Mouse (Mus musculus): Measurements from ENCODE around the gene Pheta1. TPM values are rescaled to one million over a fixed set of nuclear protein-coding genes. Genes with fewer than 3 reads are reported as not detected.

Gene Pheta1
- 1 to 10 TPM; 3.4 to 6.6 TPM for polyA plus RNA-seq (2017; shearing (Covaris generic))

DNA sequence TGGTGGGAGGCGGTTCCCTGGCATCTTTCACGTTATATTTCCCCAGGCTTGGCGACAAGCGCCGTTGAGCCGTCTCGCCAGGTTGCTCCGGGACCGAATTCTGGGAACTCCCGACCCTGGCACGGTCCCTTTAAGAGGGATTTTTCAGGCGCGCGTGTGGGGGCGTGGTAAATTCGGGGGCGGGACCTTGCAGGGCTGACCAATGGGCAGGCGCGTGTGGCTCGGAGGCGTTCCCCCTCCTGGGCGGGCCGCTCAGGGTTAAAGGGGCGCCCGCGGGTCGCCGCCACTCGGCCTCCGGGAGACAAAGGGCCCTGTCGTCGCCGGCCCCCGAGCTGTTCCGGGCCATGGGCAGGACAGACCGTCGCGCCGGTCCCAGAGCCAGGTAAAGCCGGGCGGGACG lies at the start of gene Pheta1:
Gene Pheta1 (plus strand): TSS at position 242 of the 400 bp plus-strand sequence.

DNA sequence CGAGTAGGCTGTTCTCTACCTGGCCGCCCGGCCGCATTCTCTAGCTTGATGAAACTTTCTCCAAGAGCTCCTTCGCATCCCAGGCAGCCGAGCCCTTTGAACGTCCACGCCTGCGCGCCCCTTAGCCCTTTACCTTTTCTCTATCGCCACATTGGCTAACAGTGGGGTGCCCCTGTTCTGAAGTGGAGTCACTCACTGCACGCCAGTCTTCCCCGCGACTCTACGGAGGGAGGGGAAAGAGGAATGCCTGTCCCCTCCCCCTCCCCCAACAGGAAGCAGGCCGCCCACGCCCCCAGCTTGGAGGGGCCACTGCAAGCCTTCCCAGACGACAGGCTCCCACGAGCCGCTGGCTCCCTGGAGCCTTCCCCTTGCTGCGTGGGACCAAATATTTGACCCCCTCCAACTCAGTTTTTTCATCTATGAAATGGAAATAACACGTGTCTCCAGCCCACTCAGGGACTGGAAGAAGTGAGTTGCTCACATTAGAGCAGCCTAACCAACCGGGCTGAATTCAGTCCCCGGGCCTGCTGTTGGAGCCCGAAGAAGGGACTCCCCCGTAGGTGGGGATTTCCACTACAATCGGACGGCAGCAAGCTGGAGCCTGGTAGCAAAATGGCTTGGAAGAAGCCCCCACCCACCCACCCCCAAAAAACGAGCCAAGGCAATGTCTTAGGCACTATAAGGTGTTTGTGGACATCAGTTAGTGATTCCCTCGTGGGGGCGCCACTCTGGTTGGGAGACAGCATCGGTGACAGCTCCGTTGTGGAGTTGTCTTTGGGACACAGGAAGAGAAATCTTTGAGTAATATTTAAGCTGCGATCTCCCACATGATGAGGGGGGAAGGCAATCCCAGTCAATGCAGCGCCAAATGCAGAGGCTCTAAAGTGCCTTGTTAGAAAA lies 11.1 kb upstream of the Pheta1 start, which contains the start of gene Sh2b3:
Gene Sh2b3 (minus strand): TSS at position 206 of the 900 bp plus-strand sequence.

Other genes with a start within 250 kb of the Pheta1 start
- under 1 TPM; 0.57 to 0.70 TPM for gene Acad12, start 230.0 kb upstream of the Pheta1 start, polyA plus RNA-seq (2017; shearing (Covaris generic))
- gene Acad10, start 188.5 kb upstream of the Pheta1 start, polyA plus RNA-seq (2017; shearing (Covaris generic)): 1 to 10 TPM; 4.6 to 5.2 TPM
- 10 to 100 TPM; 55.0 to 69.2 TPM for gene Brap, start 188.4 kb upstream of the Pheta1 start, polyA plus RNA-seq (2017; shearing (Covaris generic))
- gene Atxn2, start 137.6 kb upstream of the Pheta1 start, polyA plus RNA-seq (2017; shearing (Covaris generic)): 10 to 100 TPM; 42.9 to 49.8 TPM
- 10 to 100 TPM; 27.0 to 35.2 TPM for gene Sh2b3, start 11.3 kb upstream of the Pheta1 start, polyA plus RNA-seq (2017; shearing (Covaris generic))
- under 1 TPM; 0.10 to 0.34 TPM for gene Cux2, start 201.1 kb downstream of the Pheta1 start, polyA plus RNA-seq (2017; shearing (Covaris generic))

Measured in activated CD4-positive, CD25-positive, alpha-beta regulatory T cell (primary cell).